Mouse (Mus musculus) c-Kit-positive CD71-positive TER-119-positive erythroid progenitor cells, embryonic 14.5 days (primary cell): Measurements from ENCODE around the gene Vpreb2.
"Not testable (repeated sequence)": the region's sequence is repeated elsewhere in the genome, so short reads cannot be mapped to it uniquely, and the experiment has no call there.

Experiments used
- DNase-seq: peaks from one replicate; pipeline ENCODE4 v3.0.0-alpha.2; 2013; ENCODE audit warnings: low spot score

The Vpreb2 gene

GRCm38 (mm10) chr16:17980128-17980527, at the start of gene Vpreb2:
TSS of gene Vpreb2 (plus strand) at chr16:17980428.
- no peak for DNase-seq

GRCm38 (mm10) chr16:17931906-17932460, 48.2 kb upstream of the Vpreb2 start:
- DNase-seq: no peak

- DNase-seq: no peak
These were observed 46.4 kb upstream of the Vpreb2 start for GRCm38 (mm10) chr16:17933594-17934444.

GRCm38 (mm10) chr16:17934445-17934910, 45.8 kb upstream of the Vpreb2 start:
- DNase-seq: no peak

- no peak for DNase-seq
These were observed 43.5 kb upstream of the Vpreb2 start for GRCm38 (mm10) chr16:17936776-17937175.

DNA sequence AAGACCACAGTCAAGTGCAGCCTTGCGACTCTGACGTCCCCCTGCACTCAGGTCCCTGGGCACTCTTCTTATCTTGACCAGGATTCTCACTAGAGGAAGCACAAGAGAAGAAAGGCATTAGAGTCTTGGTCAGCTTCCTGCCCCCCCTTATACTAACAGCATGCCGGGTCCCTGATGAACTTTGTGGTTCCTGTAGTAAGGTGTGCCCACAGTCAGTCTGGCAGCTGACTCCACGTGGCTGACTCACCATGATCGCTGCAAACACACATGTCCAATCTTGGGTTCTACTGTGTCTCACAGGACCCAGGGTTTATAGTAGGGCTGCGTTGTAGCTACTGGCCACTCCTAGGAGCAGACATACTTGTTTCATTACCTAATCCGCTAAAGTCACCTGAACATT, 42.0 kb upstream of the Vpreb2 start:
- DNase-seq: no peak

GRCm38 (mm10) chr16:17938821-17939220, 41.4 kb upstream of the Vpreb2 start:
- DNase-seq: peak; percentile 75

- peak; percentile 76 for DNase-seq
These were observed 40.9 kb upstream of the Vpreb2 start for GRCm38 (mm10) chr16:17939255-17939751.

DNA sequence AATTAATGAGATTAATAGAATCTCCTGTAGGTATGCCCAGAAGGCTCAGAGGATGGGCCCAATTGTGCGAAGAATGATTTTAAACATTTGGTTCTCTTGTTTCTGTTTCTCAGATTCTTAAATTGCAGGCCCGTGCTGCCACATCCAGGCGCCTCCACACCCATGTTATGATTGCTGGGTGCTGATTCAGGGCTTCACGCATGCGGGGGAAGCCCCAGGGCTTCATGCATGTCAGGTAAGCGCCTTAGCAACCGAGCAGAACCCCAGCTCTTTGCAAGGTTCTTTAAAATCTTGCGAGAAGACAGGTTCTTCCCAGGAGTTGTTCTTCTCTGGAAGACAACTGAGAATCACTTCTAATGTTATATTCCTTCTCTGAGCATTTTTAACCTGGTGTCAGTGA, 36.8 kb upstream of the Vpreb2 start:
- no peak for DNase-seq

DNA sequence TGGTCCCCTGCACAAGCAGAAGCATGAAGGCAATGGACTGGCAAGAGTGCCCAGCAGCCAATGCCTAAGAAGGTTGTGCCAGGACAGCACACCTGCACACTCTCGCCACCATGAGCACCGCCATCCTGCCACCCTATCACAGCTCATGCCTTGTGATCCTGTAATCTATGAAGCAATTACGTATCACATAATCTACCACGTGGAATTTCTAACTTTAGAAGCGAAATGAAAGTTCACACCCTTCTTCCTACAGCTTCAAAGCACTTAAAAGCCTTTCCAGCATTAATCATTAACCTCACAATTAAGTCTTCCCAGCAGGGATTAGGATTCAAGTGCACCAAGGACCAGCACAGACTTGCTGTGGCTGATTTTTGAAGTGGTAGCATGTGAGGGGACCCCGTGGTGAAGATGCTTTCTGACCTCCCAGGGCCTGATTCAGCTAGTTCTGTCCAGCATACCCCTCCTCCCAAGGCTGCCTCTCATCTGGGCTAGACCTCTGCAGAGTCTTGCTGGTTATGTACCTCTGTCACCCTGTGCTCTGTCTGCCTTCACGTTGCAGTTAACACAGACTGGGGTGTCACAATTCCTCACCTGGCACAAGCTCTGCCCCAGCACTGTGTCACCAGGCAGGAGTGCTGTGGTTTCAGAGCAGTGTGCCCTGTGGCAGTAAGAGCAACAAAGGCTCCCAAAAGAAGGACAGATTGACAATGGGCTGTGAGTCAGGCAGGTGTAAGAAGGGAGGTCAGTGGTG, 35.0 kb upstream of the Vpreb2 start:
- DNase-seq: no peak

GRCm38 (mm10) chr16:17949421-17949877, 30.8 kb upstream of the Vpreb2 start:
- no peak for DNase-seq

DNA sequence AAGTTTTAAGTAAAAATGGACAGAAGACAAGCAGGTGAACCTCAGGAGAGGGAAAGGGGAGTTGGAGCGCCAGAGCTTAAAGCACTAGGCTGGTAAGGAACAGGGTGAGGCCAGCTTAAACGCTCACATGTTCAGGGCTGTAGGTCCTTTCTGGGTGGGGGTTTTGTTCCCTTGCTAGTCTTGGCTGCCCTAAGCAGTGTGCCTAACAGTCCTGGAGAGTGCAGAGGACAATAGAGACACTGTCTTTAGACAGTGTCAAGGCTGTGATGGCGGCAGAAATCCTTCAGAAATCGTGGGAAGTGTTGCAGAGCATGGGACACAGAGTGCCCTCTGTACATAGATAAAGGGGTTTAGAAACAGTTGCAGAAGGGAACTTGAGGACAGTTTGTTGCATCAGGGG, 30.2 kb upstream of the Vpreb2 start:
- no peak for DNase-seq

- DNase-seq: no peak
These were observed 28.6 kb upstream of the Vpreb2 start for GRCm38 (mm10) chr16:17951618-17952017.

GRCm38 (mm10) chr16:17956052-17956638, 24.1 kb upstream of the Vpreb2 start:
- not testable (repeated sequence) for DNase-seq

- DNase-seq: no peak
These were observed 18.1 kb upstream of the Vpreb2 start for GRCm38 (mm10) chr16:17962091-17962490.

DNA sequence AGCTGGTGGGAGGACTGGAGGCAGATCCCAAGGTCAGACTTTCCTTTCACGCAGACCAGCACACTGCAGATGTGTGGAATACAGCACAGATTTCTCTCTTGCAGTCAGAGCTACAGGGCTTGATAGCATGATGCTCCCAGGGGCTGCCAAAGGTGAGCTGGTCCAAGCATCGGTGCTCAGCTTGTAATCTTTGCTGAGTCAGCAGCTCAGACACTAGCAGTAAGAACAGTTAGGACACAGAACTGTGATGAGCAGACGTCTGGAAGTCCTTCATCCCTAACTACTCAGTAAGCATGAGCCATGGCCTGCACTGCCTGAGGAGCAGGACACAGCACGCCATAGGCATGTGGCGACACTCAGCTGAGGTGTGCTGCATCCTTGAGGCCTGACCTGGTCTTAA, 8.4 kb upstream of the Vpreb2 start:
- no peak for DNase-seq

GRCm38 (mm10) chr16:17977840-17978239, 2.4 kb upstream of the Vpreb2 start:
- not testable (repeated sequence) for DNase-seq

DNA sequence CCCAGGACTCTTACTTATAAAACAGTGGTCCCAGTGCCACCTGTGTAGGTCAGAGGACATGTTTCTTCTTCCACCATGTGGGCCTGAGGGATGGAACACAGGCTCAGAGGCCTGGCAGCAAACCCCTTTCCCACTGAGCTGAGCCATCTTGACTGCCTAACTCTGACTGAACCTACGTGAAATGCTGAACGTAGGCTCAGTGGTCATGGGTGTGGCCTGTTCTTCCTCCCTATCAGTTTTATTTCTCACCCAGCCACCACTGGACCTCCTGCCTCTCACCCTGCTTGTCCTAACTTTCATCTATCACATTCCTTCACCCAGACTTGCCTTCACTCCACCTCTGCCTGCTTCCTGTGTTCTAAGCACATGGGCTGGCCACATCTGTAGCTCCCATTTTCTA, 3.0 kb downstream of the Vpreb2 start:
- no peak for DNase-seq

- DNase-seq: no peak
These were observed 4.0 kb downstream of the Vpreb2 start for GRCm38 (mm10) chr16:17984231-17984630.

- DNase-seq: no peak
These were observed 4.8 kb downstream of the Vpreb2 start for GRCm38 (mm10) chr16:17985078-17985477.

GRCm38 (mm10) chr16:17986456-17987132, 6.4 kb downstream of the Vpreb2 start:
- peak; percentile 58 for DNase-seq
